Mouse (Mus musculus): ENCODE results near the gene Snrnp70. TPM values are rescaled to one million over a fixed set of nuclear protein-coding genes. Genes with fewer than 3 reads are reported as not detected.
A peak's percentile ranks its signal among the peaks of the same experiment; 100 is the strongest.

Gene Snrnp70
- polyA plus RNA-seq, 1 experiment from 2014 or later: 285 TPM

DNA sequence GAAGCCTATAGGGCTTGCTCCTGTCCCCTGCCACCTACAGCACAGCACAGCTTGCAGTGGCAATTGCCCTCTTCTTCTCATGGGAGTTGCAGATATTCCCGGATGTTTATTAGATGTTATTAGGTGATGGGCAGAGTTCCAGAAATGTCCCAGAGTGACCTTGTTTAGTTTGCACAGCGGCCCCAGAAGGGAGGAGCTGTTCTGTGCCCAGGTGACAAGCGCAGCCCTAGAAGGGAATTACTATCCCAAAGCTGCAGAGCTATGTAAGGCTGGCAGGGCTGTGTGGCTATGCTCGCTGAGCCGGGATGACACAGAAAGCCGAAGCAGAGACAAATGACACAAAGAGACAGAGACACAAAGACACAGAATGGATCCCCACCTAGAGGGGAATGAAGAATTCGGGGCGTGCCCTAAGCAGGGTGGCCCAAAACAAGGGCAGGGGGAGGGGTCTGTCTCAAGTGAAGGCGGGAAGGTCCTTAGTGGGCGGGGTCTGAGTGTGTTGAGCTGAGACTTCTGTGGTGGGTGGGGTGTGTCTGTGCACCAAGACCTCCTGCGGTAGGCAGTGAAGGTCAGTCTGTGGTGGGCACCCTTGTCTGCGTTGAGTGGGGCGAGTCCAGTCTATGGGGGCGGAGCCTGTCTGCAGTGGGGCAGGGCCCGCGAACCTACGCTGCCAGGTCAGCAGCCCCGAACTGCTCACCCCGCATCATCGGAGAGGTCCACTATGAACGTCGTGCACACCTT lies 62.7 kb downstream of the Snrnp70 start:
- Histone ChIP-seq H3K27ac (peak overlapping the region; percentile 94), H3K9me3 (no peaks in the 10 kb centered on the region), H3K4me3 (peak overlapping the region; percentile 58), H3K4me2 (peak overlapping the region; percentile 87), H3K9ac (peak overlapping the region; percentile 81), H3K36me3 (peaks cover 3% of the 10 kb centered on the region; the same call in 1 of the 2 replicates), H3K27me3 (0 out of 2 replicates have a peak, but pooled peaks cover 5% of the 10 kb centered on the region), H3K4me1 (peaks cover 38% of the 10 kb centered on the region)
- ATAC-seq (ENCODE audit: insufficient number of reproducible peaks, insufficient read depth, low FRiP score, low TSS enrichment, low read depth): peak; percentile 62; the same call in 1 of the 2 replicates
- 2% methylated on average over 22 of the region's 22 CpGs for WGBS

DNA sequence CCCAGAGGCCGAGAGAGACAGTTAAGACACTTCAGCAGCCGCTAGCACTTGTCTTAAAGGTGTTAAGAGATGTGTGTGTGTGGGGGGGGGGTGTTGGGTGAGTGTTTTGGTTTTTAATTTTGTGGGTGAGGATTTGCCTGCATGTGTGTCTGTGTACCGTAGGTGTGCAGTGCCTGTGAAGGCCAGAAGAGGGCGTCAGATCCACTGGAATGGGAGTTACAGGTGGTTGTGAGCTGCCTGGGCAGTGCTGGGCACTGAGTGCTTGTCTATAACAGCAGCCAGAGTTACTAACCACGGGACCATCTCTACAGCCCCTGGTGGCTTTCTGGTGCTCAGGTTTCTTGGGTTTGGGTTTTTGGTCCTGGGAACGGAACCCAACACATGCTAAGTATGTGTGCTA lies 64.0 kb downstream of the Snrnp70 start:
- H3K9me3 ChIP-seq: no peaks in the 10 kb centered on the region
- peaks cover 15% of the 10 kb centered on the region for H3K36me3 ChIP-seq
- no peak overlapping the region for H3K9ac ChIP-seq
- no peaks in the 10 kb centered on the region for H3K27me3 ChIP-seq
- H3K27ac ChIP-seq: no peak overlapping the region
- peaks cover 33% of the 10 kb centered on the region for H3K4me1 ChIP-seq
- no peak overlapping the region for H3K4me2 ChIP-seq
- ATAC-seq (ENCODE audit: insufficient number of reproducible peaks, insufficient read depth, low FRiP score, low TSS enrichment, low read depth): no peak
- no peak overlapping the region for H3K4me3 ChIP-seq
- WGBS: 77% methylated on average over 6 of the region's 6 CpGs

DNA sequence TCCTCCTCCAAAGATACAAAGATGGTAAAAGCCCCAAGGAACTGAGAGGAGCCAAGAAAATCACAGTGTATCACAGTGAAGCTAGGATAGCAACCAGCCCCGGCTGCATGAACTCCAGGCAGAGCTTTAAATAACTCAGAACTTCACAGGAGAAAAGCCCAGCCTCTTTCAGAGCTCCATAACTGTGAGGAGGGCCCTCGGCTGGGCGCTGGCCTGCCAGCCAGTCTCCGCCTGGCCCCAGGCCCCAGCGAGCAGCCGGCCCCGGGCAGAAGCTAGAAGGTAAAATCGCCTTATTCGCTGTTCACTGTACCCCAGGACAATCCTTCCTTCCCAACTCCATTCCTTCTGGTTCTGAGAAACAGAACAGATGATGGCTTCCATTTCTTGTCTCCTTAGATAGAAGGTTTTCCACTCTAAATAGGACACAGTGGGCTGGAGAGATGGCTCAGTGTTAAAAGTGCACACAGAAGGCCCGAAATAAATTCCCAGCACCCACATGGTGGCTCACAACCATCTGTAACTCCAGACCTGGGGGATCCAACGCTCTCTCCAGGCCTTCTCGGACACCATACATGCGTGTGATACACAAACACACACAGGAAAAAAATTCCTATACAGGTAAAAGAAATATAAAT lies 66.6 kb downstream of the Snrnp70 start:
- no peak overlapping the region for H3K4me3 ChIP-seq
- H3K9me3 ChIP-seq: 0 out of 2 replicates have a peak, but pooled peaks cover 3% of the 10 kb centered on the region
- peaks cover 39% of the 10 kb centered on the region for H3K36me3 ChIP-seq
- H3K9ac ChIP-seq: no peak overlapping the region
- 76% methylated on average over 13 of the region's 13 CpGs for whole genome bisulfite sequencing
- no peaks in the 10 kb centered on the region for H3K27me3 ChIP-seq
- H3K27ac ChIP-seq: peak overlapping the region; percentile 23; the same call in 1 of the 2 replicates
- peaks cover 19% of the 10 kb centered on the region for H3K4me1 ChIP-seq
- ATAC-seq (ENCODE audit: insufficient number of reproducible peaks, insufficient read depth, low FRiP score, low TSS enrichment, low read depth): no peak
- H3K4me2 ChIP-seq: no peak overlapping the region

Other genes with a start within 250 kb of the Snrnp70 start
- gene Pih1d1, start 241.4 kb downstream of the Snrnp70 start, polyA plus RNA-seq (2015; fragmentation: Nextera tagmentation; extraction: Ambion mirVana): 78.5 and 97.7 TPM in 2 replicates
- gene Aldh16a1, start 241.2 kb downstream of the Snrnp70 start, polyA plus RNA-seq (2015; fragmentation: Nextera tagmentation; extraction: Ambion mirVana): 43.6 and 52.0 TPM in 2 replicates
- gene Slc17a7, start 231.8 kb downstream of the Snrnp70 start, polyA plus RNA-seq (2015; fragmentation: Nextera tagmentation; extraction: Ambion mirVana): 0.18 and 0.22 TPM in 2 replicates
- gene Gfy, start 216.2 kb downstream of the Snrnp70 start, polyA plus RNA-seq (2015; fragmentation: Nextera tagmentation; extraction: Ambion mirVana): 1.8 and 2.6 TPM in 2 replicates
- gene Pth2, start 214.7 kb downstream of the Snrnp70 start, polyA plus RNA-seq (2015; fragmentation: Nextera tagmentation; extraction: Ambion mirVana): not detected in 2 replicates
- gene Ccdc155, start 190.8 kb downstream of the Snrnp70 start, polyA plus RNA-seq (2015; fragmentation: Nextera tagmentation; extraction: Ambion mirVana): 0.53 and 1.2 TPM in 2 replicates
- 2.3 and 3.0 TPM in 2 replicates for gene Dkkl1, start 183.6 kb downstream of the Snrnp70 start, polyA plus RNA-seq (2015; fragmentation: Nextera tagmentation; extraction: Ambion mirVana)
- gene Tead2, start 180.0 kb downstream of the Snrnp70 start, polyA plus RNA-seq (2015; fragmentation: Nextera tagmentation; extraction: Ambion mirVana): 221 and 233 TPM in 2 replicates
- gene Cd37, start 156.6 kb downstream of the Snrnp70 start, polyA plus RNA-seq (2015; fragmentation: Nextera tagmentation; extraction: Ambion mirVana): 1.6 and 2.8 TPM in 2 replicates
- 0.17 and 0.29 TPM in 2 replicates for gene Slc6a16, start 154.7 kb downstream of the Snrnp70 start, polyA plus RNA-seq (2015; fragmentation: Nextera tagmentation; extraction: Ambion mirVana)
- gene Slc6a21, start 118.2 kb downstream of the Snrnp70 start, polyA plus RNA-seq (2015; fragmentation: Nextera tagmentation; extraction: Ambion mirVana): not detected in 2 replicates
- gene Trpm4, start 62.0 kb downstream of the Snrnp70 start, polyA plus RNA-seq (2015; fragmentation: Nextera tagmentation; extraction: Ambion mirVana): 17.8 and 23.8 TPM in 2 replicates
- gene Hrc, start 60.5 kb downstream of the Snrnp70 start, polyA plus RNA-seq (2015; fragmentation: Nextera tagmentation; extraction: Ambion mirVana): 2.2 and 2.9 TPM in 2 replicates
- gene Ppfia3, start 28.7 kb downstream of the Snrnp70 start, polyA plus RNA-seq (2015; fragmentation: Nextera tagmentation; extraction: Ambion mirVana): 6.6 and 8.2 TPM in 2 replicates
- 1.6 and 2.7 TPM in 2 replicates for gene Lin7b, start 25.2 kb downstream of the Snrnp70 start, polyA plus RNA-seq (2015; fragmentation: Nextera tagmentation; extraction: Ambion mirVana)
- gene Kcna7, start 9.9 kb upstream of the Snrnp70 start, polyA plus RNA-seq (2015; fragmentation: Nextera tagmentation; extraction: Ambion mirVana): not detected in 2 replicates
- gene Ntf5, start 18.0 kb upstream of the Snrnp70 start, polyA plus RNA-seq (2015; fragmentation: Nextera tagmentation; extraction: Ambion mirVana): 4.6 and 6.1 TPM in 2 replicates
- 0.41 and 1.2 TPM in 2 replicates for gene Lhb, start 25.1 kb upstream of the Snrnp70 start, polyA plus RNA-seq (2015; fragmentation: Nextera tagmentation; extraction: Ambion mirVana)
- gene Gys1, start 39.1 kb upstream of the Snrnp70 start, polyA plus RNA-seq (2015; fragmentation: Nextera tagmentation; extraction: Ambion mirVana): 38.0 and 39.6 TPM in 2 replicates
- 141 and 148 TPM in 2 replicates for gene Ruvbl2, start 42.4 kb upstream of the Snrnp70 start, polyA plus RNA-seq (2015; fragmentation: Nextera tagmentation; extraction: Ambion mirVana)
- 5,253 and 5,612 TPM in 2 replicates for gene Ftl1, start 64.1 kb upstream of the Snrnp70 start, polyA plus RNA-seq (2015; fragmentation: Nextera tagmentation; extraction: Ambion mirVana)
- gene Bax, start 71.2 kb upstream of the Snrnp70 start, polyA plus RNA-seq (2015; fragmentation: Nextera tagmentation; extraction: Ambion mirVana): 154 and 190 TPM in 2 replicates
- 0.59 and 1.2 TPM in 2 replicates for gene Tulp2, start 86.1 kb upstream of the Snrnp70 start, polyA plus RNA-seq (2015; fragmentation: Nextera tagmentation; extraction: Ambion mirVana)
- not detected in 2 replicates for gene Gm45808, start 91.1 kb upstream of the Snrnp70 start, polyA plus RNA-seq (2015; fragmentation: Nextera tagmentation; extraction: Ambion mirVana)
- gene Dhdh, start 93.1 kb upstream of the Snrnp70 start, polyA plus RNA-seq (2015; fragmentation: Nextera tagmentation; extraction: Ambion mirVana): 4.5 TPM in 2 replicates
- gene Nucb1, start 114.7 kb upstream of the Snrnp70 start, polyA plus RNA-seq (2015; fragmentation: Nextera tagmentation; extraction: Ambion mirVana): 198 and 206 TPM in 2 replicates
- 22.9 and 23.0 TPM in 2 replicates for gene Ppp1r15a, start 130.5 kb upstream of the Snrnp70 start, polyA plus RNA-seq (2015; fragmentation: Nextera tagmentation; extraction: Ambion mirVana)
- gene Plekha4, start 130.6 kb upstream of the Snrnp70 start, polyA plus RNA-seq (2015; fragmentation: Nextera tagmentation; extraction: Ambion mirVana): 2.9 and 3.8 TPM in 2 replicates
- gene Hsd17b14, start 159.2 kb upstream of the Snrnp70 start, polyA plus RNA-seq (2015; fragmentation: Nextera tagmentation; extraction: Ambion mirVana): 0.25 and 0.83 TPM in 2 replicates
- 67.1 and 68.4 TPM in 2 replicates for gene Bcat2, start 174.4 kb upstream of the Snrnp70 start, polyA plus RNA-seq (2015; fragmentation: Nextera tagmentation; extraction: Ambion mirVana)
- 0.39 and 0.96 TPM in 2 replicates for gene Fgf21, start 219.7 kb upstream of the Snrnp70 start, polyA plus RNA-seq (2015; fragmentation: Nextera tagmentation; extraction: Ambion mirVana)
- gene Fut1, start 221.5 kb upstream of the Snrnp70 start, polyA plus RNA-seq (2015; fragmentation: Nextera tagmentation; extraction: Ambion mirVana): 1.9 and 2.3 TPM in 2 replicates
- gene Izumo1, start 226.1 kb upstream of the Snrnp70 start, polyA plus RNA-seq (2015; fragmentation: Nextera tagmentation; extraction: Ambion mirVana): 0.27 and 0.39 TPM in 2 replicates
- gene Rasip1, start 231.7 kb upstream of the Snrnp70 start, polyA plus RNA-seq (2015; fragmentation: Nextera tagmentation; extraction: Ambion mirVana): 8.0 and 8.8 TPM in 2 replicates
- gene Mamstr, start 244.2 kb upstream of the Snrnp70 start, polyA plus RNA-seq (2015; fragmentation: Nextera tagmentation; extraction: Ambion mirVana): 5.2 and 7.8 TPM in 2 replicates